Mouse (Mus musculus) liver, postnatal 0 days (tissue): ENCODE results near the gene Col4a2.

ENCODE experiments used
- CTCF ChIP-seq: sonication (generic); IDR thresholded peaks from 2 replicates; pipeline ENCODE4 v1.5.1; 2016; ENCODE audit warnings: antibody characterized with exemption, low read depth
- EP300 ChIP-seq: IDR thresholded peaks from 2 replicates; pipeline ENCODE4 v1.6.1; 2016; ENCODE audit warnings: antibody characterized with exemption, low read depth, mild to moderate bottlenecking

GRCm38 (mm10) chr8:11415089-11415488, 102.5 kb downstream of the Col4a2 start:
- TF ChIP-seq CTCF = peak; percentile 40; the same call in 1 of the 2 replicates
- no peak for TF ChIP-seq EP300
